Mouse (Mus musculus): Measurements from ENCODE around the gene Fam19a1. TPM values are rescaled to one million over a fixed set of nuclear protein-coding genes. Genes with fewer than 3 reads are reported as not detected.
"Not testable (repeated sequence)": the region's sequence is repeated elsewhere in the genome, so short reads cannot be mapped to it uniquely, and the experiment has no call there.

Fam19a1 gene
- total RNA-seq (2021) (1 to 10 TPM; 1.5 to 2.9 TPM), polyA plus RNA-seq (2012; rRNA removed) (0.13 and 0.20 TPM in 2 replicates)
- long read RNA-seq, partial matches to known transcripts, result 1 of 2 reads
- long read RNA-seq, other reads (novel, unspliced or antisense), result 1 of 2 reads

DNA sequence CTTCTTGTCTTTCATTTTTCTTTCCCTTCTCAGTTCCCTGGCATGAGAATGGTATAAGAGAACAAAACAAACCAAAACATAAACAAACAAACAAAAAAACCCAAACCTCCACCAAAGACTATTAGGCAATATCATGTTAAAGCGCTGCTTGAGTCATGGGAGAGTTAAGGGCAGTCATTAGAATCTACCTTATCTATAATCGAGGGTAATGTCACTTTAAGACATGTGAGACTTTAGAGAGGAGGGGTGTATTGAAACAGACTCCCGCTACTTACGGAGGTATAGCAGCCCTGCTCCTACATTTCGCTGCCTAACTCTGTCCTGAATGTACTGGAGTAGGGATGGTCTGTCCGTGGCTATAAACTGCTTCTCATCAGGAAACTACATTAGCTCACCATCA, at the start of gene Fam19a1:
Gene Fam19a1, plus strand, starts transcription at position 301 of the 400 bp plus-strand sequence.
- DNase-seq, result no peak

DNA sequence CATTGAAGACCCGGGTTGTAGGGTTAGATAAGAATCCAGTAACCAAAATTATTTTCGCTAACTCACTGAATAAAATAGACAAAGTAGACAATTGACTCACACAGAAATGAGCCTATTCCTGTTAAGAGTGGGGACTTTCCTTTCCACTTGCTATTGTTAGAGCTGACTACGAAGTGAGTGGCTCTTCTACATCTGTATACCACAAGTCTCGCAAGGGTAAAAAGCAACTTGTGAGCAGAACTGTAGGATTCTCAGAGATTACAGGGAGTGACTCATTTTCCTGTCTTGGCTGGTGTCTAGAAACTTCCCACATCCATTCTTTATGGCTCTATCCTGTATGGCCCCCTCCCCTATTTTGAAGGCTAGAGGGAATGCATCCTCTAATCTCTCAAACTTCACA, 41.9 kb upstream of the Fam19a1 start:
- DNase-seq, result no peak

DNA sequence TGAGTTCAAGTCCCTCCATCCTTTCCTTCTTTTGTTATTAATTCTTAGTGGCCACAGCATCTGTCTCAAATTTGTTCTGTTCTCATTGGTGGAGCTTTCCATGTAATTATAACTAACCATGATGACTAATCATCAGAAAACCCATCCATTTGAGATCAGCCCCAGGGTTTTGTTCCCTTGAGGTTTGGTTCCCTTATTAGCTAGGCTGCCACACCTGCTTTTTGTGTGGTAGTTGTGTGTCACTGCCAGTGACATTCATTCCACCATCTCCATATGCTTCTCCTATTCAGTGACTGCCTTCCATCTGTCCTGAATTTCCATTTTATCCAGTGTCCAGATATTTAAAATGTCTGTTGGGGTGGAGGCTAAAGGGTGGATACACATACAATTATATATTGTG, 41.4 kb upstream of the Fam19a1 start:
- no peak for DNase-seq

DNA sequence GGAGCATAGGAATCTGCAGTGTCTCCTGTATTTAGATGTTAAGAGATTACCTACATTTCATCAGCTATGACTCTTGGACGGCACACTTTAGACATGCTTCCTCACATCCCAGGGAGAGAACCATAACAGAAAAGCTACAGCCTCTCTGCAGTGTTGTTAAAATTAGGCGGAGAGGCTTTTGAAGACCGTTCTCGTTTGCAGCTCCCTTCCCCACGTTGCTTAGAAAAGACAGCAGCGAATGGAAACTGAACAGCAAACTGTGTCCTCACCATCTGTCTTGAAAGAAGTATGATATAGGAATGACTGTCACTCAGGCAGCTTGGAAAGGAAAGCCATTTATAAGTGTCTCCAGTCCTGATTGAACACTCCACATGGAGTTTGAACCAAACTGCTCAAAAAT, 23.0 kb upstream of the Fam19a1 start:
- no peak for DNase-seq

DNA sequence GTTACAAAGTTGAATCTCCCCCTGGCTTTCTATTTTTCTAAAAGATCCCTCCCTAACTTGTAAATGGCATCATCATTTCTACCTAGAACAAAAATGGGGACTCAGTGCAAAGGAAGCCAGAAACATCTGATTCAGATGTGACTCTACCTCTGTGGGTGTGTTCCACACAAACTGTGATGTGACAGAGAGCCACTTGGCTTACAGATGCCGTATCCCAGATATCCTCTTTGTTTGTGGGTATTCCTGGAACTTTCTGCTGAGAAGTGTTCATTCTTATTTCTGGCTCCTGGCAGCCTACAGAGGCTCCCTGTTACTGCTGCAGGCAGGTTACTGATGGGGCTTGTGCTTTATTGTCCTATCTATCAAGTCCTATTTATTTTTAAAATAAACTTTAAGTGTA, 19.2 kb upstream of the Fam19a1 start:
- no peak for DNase-seq

DNA sequence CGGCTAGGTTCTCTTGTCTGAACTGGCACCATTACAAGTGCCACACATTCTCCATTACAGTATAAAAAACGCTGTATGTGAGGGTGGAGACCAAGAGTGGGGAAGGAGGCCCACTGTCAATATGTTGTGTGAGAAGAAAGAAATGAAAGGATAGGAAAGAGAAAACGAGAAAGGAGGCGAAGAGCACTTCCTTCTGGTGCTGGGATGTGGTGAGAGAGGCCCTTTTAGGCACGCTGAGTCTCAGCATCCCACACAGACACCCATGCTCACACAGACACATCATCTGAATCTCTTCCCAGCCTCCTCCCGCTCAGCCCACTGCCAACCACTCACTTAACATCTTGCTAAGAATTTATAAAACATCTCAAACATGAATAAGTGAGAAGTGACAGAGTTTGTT, 14.7 kb upstream of the Fam19a1 start:
- no peak for DNase-seq

DNA sequence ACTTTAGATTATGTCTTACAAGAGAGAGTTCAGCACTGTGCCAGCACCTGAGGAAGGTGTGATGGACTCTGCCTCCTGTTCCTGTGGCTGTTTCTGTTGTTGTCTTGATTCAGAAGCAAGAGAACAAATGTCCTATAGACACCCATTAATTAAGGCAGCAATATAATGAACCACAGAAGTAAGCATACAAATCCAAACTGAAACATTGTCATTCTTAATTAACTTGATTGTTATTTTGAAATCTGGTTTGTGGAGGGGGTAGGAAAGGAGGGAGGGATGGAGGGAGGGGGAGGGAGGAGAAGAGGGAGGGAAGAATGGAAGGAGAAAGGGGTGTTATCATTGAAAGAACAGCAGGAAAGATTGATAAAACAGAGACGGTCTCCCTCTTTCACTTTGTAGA, 1.3 kb upstream of the Fam19a1 start:
- no peak for DNase-seq

DNA sequence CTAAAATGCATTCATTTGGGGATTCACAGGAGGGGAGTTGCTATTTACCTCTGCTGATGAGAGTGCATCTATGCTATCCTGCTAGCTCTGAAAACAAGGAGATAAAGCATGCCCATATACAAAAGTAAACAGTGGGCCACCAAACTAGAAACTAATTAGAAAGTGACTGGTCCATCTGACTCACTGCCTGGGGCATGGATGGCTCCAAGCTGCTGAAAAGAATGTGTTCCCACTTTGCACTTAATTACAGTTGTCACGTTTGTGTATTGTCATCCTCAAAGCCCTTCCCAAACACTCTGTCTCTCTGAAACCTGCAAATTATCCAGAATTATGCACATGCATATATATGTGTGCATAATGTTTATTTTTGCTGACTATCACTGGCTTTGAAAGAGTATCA, 1.2 kb downstream of the Fam19a1 start:
- no peak for DNase-seq

DNA sequence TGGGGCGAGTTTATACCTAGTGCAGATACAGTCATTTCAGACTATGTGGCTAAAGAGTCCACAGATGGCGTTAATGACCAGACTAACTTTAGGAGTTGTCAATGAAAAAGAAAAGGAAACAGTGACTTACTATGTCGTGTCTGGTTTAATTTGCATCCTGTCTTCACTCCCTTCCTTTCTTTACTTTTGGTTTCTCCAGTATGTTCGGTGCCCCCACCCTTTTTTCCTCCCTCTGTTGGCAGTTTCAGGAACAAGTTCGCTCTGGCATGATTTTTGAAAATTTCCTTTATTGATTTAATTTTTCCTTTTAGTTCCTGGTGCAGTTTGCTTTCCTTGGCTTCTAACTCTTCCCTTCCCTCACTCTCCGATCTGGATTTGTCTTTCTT, 3.2 kb downstream of the Fam19a1 start:
- no peak for DNase-seq

DNA sequence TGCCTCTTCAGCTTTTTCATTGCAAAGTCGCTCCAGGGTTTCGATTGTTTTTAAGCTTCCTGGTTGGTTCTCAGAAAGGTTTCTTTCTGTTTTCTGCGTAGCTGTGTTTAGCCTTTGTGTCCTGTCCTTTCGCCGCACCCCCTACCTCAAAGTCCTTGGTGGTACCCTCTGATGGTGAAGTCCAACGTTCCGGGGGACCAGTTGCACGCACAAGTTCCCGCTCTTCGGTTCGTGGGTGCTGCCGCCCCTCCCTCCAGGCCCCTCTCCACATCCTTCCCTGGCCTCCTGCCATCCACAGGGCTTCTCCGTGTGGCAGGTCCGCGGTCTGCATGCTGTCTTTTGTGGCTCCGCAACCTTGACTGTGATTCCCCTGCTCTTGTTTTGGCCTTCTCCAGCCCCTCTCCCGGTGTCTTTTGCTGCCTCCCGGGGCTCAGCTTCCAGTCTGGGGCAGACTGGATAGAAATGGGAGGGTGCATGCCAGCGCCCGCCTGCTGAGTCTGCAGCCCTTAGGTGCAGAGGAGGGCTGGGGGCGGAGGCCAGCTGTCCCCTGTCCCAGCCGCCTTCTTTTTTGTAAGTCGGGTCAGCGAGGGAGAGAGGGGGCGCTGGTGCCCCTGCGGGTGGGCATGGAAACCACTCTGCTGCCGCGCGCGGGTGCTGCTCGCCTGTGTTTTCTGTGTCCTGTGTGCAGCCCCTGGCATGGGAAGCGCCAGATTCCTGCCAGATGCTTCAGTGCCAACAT, 3.7 kb downstream of the Fam19a1 start:
- peak; percentile 45 for DNase-seq

DNA sequence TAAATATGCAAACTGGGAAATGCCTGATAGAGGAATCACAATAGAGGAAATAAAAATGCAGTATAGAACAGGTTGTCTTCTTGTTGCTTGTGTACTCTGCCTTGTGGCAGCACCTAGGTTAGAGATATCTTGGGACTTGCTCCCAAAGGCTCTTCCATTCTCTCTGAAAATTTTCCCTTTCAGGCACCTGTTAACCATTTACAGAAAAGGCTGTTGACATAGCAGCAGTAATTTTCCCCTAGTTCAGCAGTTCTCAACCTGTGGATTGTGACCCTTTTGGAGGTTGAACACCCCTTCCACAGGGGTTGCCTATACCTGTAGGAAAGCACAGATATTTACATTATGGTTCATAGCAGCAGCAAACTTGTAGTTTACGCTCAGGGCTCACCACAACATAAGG, 30.4 kb downstream of the Fam19a1 start:
- no peak for DNase-seq

DNA sequence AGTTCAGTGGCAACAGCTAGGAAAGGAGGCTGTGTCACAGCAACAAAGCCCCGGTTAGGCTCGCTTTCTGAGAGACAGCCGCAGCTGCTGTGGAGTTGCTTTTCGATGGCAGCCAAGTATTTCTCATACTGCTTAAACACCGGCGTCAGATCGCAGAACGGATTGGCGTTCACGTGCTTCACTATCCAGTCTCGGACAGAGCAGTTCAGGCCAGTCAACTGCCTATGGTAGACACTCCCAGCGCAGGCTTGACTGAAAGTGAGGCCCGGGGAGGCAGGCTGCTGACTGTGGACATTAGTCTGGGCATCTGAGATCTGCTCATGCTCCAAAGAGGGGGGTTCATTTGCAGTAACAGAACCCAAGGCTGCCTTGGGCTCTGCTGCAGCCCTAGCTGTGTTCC, 52.4 kb downstream of the Fam19a1 start:
- DNase-seq, result no peak

DNA sequence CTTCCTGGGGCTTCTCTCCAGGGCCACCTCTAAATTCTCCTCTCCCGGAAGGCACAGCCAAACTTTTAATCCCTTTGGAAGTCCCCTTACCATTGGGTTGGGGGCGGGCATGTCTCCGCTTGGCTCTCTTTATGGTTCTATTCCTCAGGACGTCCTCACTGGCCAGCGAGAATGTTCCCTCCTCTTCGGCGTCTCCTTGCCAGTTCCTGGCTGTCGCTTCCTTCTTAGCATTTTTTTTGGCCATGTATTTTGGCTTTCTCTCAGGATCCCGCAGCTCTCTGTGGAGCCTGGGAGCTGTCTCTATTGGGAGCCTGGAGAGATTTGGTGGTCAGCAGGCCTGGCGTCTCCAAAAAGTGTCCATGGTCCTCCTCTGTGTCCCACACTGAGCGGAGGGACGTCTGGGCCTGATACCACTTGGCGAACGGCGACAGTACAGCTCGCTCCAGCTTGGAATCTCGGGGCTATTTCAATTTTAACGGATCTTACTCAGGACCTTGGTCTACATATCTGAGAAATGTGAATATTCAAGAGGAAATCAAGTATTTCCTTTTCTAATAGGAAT, 52.9 kb downstream of the Fam19a1 start, which contains the start of gene 1700123L14Rik:
Gene 1700123L14Rik, minus strand, starts transcription at position 426 of the 562 bp plus-strand sequence.
- DNase-seq, result no peak

DNA sequence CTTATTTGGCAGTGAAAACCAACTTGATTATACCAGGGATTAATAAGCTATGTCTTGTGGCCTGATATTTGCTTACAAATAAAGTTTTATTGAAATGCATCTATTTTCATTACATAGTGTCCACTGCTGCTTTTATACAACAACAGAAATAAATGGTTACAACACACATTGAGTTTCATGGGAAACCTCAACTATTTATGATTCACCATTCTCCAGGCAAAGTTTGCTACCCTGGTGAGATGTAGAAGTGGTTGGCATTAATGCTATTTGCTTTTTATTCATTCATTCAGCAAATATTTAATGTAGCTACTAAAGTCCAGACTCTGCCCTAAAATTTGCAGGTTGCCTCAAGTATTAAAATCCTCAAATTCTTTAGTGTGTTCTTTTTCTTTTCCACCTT, 54.1 kb downstream of the Fam19a1 start:
- DNase-seq, result no peak

DNA sequence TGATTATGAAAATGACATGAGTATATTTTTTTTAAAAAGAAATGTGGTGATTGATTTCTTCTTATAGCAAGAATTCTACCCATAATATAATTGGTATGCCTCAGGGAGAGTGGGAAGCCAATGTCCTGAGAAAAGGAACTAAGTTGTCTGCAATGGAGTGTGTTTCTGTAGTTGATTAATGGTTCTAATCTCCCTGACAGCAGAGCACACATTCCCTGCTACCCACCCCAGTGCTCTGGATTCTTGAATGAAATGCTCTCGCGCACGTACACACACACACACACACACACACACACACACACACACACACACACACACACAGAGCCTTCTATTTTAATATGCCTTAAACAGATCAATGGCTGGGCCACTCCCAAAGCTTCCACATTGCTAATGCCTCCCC, 60.7 kb downstream of the Fam19a1 start:
- DNase-seq, result no peak

DNA sequence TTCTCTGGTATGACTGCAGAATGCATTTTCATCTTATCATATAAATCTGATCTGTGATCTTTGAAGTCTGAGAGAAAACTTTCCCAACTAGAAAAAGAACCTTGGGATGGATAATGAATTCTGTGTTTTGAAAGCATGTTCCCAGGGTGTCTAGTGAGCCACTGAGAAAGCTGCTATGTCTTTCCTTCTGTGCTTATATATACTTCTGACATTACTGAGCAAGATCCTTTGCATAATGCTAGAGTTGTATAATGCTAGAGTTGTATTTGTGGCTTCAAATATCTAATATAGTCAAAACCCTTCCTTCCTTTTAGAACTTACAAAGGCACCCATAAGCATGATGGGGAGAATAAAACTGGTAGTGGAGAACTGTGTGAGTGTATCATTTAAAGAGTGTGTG, 65.6 kb downstream of the Fam19a1 start:
- DNase-seq, result no peak

DNA sequence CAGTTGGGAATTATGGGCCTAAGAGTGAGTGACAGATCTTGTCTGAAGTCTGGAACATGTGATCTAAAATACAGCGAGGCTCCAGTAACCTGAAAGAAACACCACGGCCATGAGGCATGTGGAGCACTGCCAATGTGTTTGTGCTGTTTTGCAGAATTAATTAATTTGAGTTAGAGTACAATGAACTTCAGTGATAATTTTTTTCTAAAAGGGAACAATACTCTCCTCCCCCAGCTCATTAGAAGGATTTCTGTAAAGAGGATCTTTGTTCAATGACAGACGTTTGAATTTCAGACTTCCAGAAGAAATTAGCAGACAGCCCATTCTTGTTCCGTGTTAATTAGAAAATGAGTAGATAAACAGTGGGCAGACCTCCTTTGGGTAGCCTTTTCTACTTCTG, 70.4 kb downstream of the Fam19a1 start:
- no peak for DNase-seq

DNA sequence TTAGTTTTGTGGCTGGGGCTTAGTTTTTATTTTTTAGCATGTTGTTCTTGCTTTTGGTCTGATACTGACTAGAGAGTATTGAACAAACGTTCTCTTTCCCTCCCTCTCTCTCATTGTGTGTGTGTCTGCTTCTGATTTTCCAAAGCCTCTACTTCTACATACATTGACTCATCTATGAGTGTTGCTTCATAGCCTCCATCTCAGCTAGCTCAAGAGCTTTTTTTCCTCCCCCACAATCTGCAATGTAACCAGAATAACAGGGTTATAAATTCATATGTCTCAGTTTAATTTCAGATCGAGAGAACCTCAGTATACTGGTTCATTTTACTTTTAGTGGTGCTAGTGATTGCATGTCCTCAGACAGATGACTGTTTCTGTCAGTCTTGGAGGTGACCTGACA, 73.6 kb downstream of the Fam19a1 start:
- no peak for DNase-seq

DNA sequence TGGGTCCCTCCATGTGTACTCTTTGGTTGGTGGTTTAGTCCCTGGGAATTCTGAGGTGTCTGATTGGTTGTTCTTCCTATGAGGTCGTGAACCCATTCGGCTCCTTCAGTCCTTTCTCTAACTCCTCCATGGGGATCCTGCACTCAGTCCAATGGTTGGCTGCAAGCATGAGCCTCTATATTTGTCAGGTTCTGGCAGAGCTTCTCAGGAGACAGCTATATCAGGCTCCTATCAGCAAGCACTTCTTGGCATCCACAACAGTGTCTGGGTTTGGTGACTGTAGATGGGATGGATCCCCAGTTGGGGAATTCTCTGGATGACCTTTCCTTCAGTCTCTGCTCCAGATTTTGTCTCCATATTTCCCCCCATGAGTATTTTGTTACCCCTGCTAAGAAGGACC, 86.0 kb downstream of the Fam19a1 start:
- not testable (repeated sequence) for DNase-seq

DNA sequence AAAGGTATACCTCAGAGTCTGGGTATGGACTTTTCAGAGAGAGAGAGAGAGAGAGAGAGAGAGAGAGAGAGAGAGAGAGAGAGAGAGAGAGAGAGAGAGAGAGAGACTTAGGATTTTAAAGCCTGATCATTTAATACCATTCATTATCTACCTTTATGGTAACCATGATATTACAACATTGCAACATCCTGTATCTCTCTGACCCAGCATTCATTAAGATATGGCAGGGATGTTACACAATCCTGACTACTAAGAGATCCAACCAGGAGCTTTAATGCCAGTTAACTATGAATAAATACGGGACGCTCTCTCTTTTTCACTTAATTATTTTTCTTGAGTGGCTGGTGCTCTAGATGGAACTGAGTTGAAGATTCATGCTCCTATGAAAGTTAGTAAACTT, 92.4 kb downstream of the Fam19a1 start:
- DNase-seq, result no peak

DNA sequence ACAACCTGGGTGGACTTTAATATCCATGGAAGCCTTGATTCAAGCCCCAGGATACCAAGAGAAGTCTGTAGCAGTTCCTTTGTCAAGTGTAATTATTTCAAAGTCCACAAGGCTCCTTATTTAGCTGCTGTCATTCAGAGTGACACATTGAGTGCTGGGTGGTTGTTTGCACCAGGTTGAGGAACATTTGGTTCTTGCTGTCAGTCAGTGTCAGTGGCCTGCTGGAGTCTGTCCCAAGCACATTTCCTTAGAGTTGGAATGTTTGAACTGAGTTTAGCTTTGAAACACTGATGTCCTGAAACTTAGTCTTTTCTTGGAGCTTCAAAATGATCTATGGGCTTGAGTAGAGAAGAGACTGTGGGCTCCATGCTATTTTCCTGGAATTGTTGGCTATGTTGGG, 121.9 kb downstream of the Fam19a1 start:
- DNase-seq, result no peak

DNA sequence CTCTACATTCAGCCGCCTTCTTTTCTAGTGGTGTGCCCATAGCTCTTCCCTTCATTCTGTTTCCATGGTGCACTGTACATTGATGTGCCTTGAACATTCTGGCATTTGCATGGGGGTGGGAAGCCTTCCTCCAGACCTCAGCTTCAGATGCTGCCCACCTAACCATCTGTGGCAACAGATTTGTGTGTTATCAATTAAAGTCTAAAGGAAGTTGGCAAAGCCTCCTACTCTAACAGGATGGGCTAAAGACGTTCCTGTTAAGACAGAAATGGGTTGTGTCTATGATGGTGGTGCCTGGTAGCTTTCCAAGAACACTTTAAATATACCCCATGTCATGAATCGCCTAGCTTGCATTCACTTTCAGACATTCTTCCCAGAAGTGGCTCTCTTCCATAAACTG, 131.4 kb downstream of the Fam19a1 start:
- DNase-seq, result no peak

DNA sequence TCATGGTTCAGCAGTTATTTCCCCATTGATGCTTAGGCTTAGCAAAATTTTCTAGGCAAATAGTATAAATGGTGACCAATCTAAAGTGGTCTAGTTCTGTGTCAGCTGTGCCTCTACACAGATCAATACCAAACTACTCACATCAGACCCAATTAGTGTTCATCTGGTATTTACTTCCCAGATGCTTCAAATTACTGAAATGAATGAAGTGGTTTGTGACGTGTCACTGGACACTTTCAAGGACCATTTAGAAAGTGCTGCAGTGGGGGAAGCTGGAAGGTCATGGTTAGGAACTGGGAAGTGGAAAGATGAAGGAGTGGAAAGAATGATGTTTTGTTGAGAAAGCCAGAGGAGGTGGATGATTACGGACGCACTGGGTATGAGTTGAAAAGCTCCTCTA, 139.0 kb downstream of the Fam19a1 start:
- DNase-seq, result no peak

DNA sequence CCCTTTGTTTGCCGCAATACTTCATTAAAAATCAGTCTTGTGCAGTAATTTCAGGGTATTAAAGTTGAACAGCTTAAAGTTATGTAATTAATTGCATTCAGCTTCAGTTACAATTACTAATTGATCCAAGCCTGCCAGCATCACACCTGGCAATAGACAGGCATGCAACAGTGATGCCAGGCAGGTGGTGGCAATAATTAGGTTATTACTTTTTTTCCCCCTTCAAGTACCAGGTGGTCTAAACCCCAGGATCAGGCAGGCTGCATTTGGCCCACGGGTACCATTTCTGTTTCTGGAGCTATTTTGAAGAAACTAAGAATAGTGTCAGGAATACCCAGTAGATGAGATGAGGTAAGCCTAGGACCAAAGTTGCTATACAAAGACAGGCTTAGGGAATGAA, 141.9 kb downstream of the Fam19a1 start:
- no peak for DNase-seq

All from adrenal gland, adult 2 months (tissue).